Mouse (Mus musculus) embryonic stem cell, embryonic (primary cell): Measurements from ENCODE around the gene Sipa1.

ENCODE experiments used
- CTCF ChIA-PET, 4 experiments: fragments of 300-600 bp in 2 of 4; fragments of 350-600 bp in 2 of 4; sonication (Branson Sonifier 250); formaldehyde crosslinking; loops; one replicate each; lab custom pipeline; 2022; ENCODE audit warnings: inconsistent platforms in 2 of 4; lab: Charles Lee
- POLR2A ChIA-PET, 4 experiments: fragments of 300-600 bp in 2 of 4; fragments of 350-600 bp in 2 of 4; sonication (Branson Sonifier 250); formaldehyde crosslinking; loops; one replicate each; lab custom pipeline; 2022; ENCODE audit warnings: antibody characterized with exemption in 4 of 4, inconsistent platforms in 1 of 4; lab: Charles Lee

The Sipa1 gene

GRCm38 (mm10) chr19:5662981-5663913 lies at the start of gene Sipa1:
Sipa1 (minus strand) TSS chr19:5663707.
- POLR2A ChIA-PET = interaction anchor here (0.7 to 9.6 kb wide), 50 partner anchors 8 to 591 kb away, joined by 3 to 99 read pairs (median 4); partner anchors contain the start of genes Ccdc85b (in 2 of the 4), Kat5 (in 2 of the 4), Map3k11 (in 2 of the 4) and Mus81 (in 2 of the 4)

GRCm38 (mm10) chr19:5713255-5713654 lies 49.7 kb upstream of the Sipa1 start:
- CTCF ChIA-PET = interaction anchor here (0.6 to 4.8 kb wide), 8 partner anchors 13 to 564 kb away, joined by 3 to 78 read pairs (median 6); partner anchors contain the start of genes Ehbp1l1 (in 1 of the 4), Fam89b (in 1 of the 4) and Scyl1 (in 1 of the 4)
- POLR2A ChIA-PET = interaction anchor here (0.5 to 2.6 kb wide), 21 partner anchors 8 to 405 kb away, joined by 3 to 19 read pairs (median 4); partner anchors contain the start of genes Ehbp1l1 (in 2 of the 4), Ap5b1 (in 1 of the 4), Map3k11 (in 1 of the 4) and Pcnx3 (in 1 of the 4)

More at GRCm38 (mm10) chr19:5662981-5663913, at the start of gene Sipa1:
- CTCF ChIA-PET = interaction anchor here (0.6 to 2.4 kb wide), 23 partner anchors 9 to 278 kb away, joined by 3 to 11 read pairs (median 3); partner anchors contain the start of genes Ap5b1 (in 2 of the 4), Fam89b (in 1 of the 4) and Mus81 (in 1 of the 4)

GRCm38 (mm10) chr19:5711907-5712460 lies 48.5 kb upstream of the Sipa1 start:
- CTCF ChIA-PET = interaction anchor here (0.6 to 4.8 kb wide), 16 partner anchors 14 to 192 kb away, joined by 3 to 78 read pairs (median 5); partner anchors contain the start of genes Ehbp1l1 (in 1 of the 4) and Fam89b (in 1 of the 4)
- POLR2A ChIA-PET = interaction anchor here in 2 of 4 experiments (1.2 to 2.7 kb wide), 6 partner anchors 13 to 75 kb away, joined by 3 to 19 read pairs (median 6); partner anchors contain the start of gene Ehbp1l1 (in 2 of the 2)

GRCm38 (mm10) chr19:5711218-5711617 lies 47.7 kb upstream of the Sipa1 start:
- ChIA-PET POLR2A (interaction anchor here in 3 of 4 experiments (0.6 to 2.7 kb wide), 26 partner anchors 9 to 221 kb away, joined by 3 to 17 read pairs (median 4); partner anchors contain the start of genes Ehbp1l1 (in 2 of the 3), Cfl1 (in 1 of the 3), Fam89b (in 1 of the 3) and Kat5 (in 1 of the 3)), CTCF (interaction anchor here (0.5 to 4.8 kb wide), 59 partner anchors 8 to 375 kb away, joined by 3 to 78 read pairs (median 4); partner anchors contain the start of genes Ehbp1l1 (in 2 of the 4), Fam89b (in 2 of the 4), Sipa1 (in 2 of the 4) and Kat5 (in 1 of the 4))

- ChIA-PET CTCF (interaction anchor here (0.5 to 4.8 kb wide), 53 partner anchors 9 to 375 kb away, joined by 3 to 78 read pairs (median 4); partner anchors contain the start of genes Ehbp1l1 (in 2 of the 4), Fam89b (in 2 of the 4), Sipa1 (in 2 of the 4) and Kat5 (in 1 of the 4)), POLR2A (interaction anchor here (0.6 to 2.7 kb wide), 29 partner anchors 8 to 221 kb away, joined by 3 to 17 read pairs (median 4); partner anchors contain the start of genes Ehbp1l1 (in 2 of the 4), Map3k11 (in 2 of the 4), Pcnx3 (in 2 of the 4) and Cfl1 (in 1 of the 4))
Observed at GRCm38 (mm10) chr19:5710581-5710980, 47.1 kb upstream of the Sipa1 start.

GRCm38 (mm10) chr19:5710068-5710467 lies 46.6 kb upstream of the Sipa1 start:
- ChIA-PET POLR2A (interaction anchor here (0.7 to 2.7 kb wide), 21 partner anchors 8 to 222 kb away, joined by 3 to 17 read pairs (median 3); partner anchors contain the start of genes Ehbp1l1 (in 2 of the 4), Fam89b (in 1 of the 4), Kat5 (in 1 of the 4) and Map3k11 (in 1 of the 4)), CTCF (interaction anchor here (0.6 to 4.8 kb wide), 22 partner anchors 10 to 253 kb away, joined by 3 to 78 read pairs (median 5); partner anchors contain the start of genes Ehbp1l1 (in 2 of the 4), Fam89b (in 1 of the 4), Map3k11 (in 1 of the 4) and Pcnx3 (in 1 of the 4))

- ChIA-PET CTCF (interaction anchor here in 3 of 4 experiments (0.6 to 1.6 kb wide), 8 partner anchors 11 to 82 kb away, joined by 3 to 4 read pairs (median 4); no protein-coding TSS in a partner anchor), POLR2A (interaction anchor here in 3 of 4 experiments (1.0 to 2.6 kb wide), 10 partner anchors 9 to 141 kb away, joined by 3 to 9 read pairs (median 4); partner anchors contain the start of genes Fam89b (in 2 of the 3), Map3k11 (in 2 of the 3) and Pcnx3 (in 2 of the 3))
Observed at GRCm38 (mm10) chr19:5704801-5705571, 41.5 kb upstream of the Sipa1 start.

GRCm38 (mm10) chr19:5704163-5704800 lies 40.8 kb upstream of the Sipa1 start, which contains the start of gene Kcnk7:
Kcnk7 (plus strand) TSS chr19:5704367.
- ChIA-PET POLR2A (interaction anchor here in 2 of 4 experiments (1.0 to 2.6 kb wide), 8 partner anchors 8 to 142 kb away, joined by 3 to 9 read pairs (median 4); partner anchors contain the start of genes Map3k11 (in 2 of the 2), Pcnx3 (in 2 of the 2) and Fam89b (in 1 of the 2)), CTCF (interaction anchor here in 3 of 4 experiments (0.7 to 1.6 kb wide), 7 partner anchors 11 to 83 kb away, joined by 3 to 4 read pairs (median 4); no protein-coding TSS in a partner anchor)

GRCm38 (mm10) chr19:5695849-5696462 lies 32.4 kb upstream of the Sipa1 start:
- POLR2A ChIA-PET = interaction anchor here in 3 of 4 experiments (0.6 to 2.3 kb wide), 22 partner anchors 9 to 239 kb away, joined by 3 to 9 read pairs (median 3); partner anchors contain the start of genes Cfl1 (in 1 of the 3), Fam89b (in 1 of the 3), Kcnk7 (in 1 of the 3) and Scyl1 (in 1 of the 3)

GRCm38 (mm10) chr19:5693801-5694200 lies 30.3 kb upstream of the Sipa1 start:
- CTCF ChIA-PET = no interaction called here
- POLR2A ChIA-PET = interaction anchor here in 1 of 4 experiments (0.6 kb wide), 1 partner anchor 29 kb away, joined by 3 read pairs; no protein-coding TSS in a partner anchor

More at GRCm38 (mm10) chr19:5695849-5696462, 32.4 kb upstream of the Sipa1 start:
- CTCF ChIA-PET = interaction anchor here in 2 of 4 experiments (0.5 to 1.1 kb wide), 6 partner anchors 16 to 166 kb away, joined by 3 to 7 read pairs (median 4); partner anchors contain the start of gene Ehbp1l1 (in 1 of the 2)

- ChIA-PET CTCF (no interaction called here), POLR2A (interaction anchor here in 2 of 4 experiments (0.6 to 1.2 kb wide), 6 partner anchors 11 to 419 kb away, joined by 3 to 4 read pairs (median 4); partner anchors contain the start of genes Efemp2 (in 1 of the 2) and Kcnk7 (in 1 of the 2))
Observed at GRCm38 (mm10) chr19:5692913-5693396, 29.4 kb upstream of the Sipa1 start.

GRCm38 (mm10) chr19:5692086-5692912 lies 28.8 kb upstream of the Sipa1 start:
- POLR2A ChIA-PET = interaction anchor here in 2 of 4 experiments (0.6 to 1.8 kb wide), 7 partner anchors 11 to 418 kb away, joined by 3 to 4 read pairs (median 4); partner anchors contain the start of genes Efemp2 (in 1 of the 2) and Kcnk7 (in 1 of the 2)
- CTCF ChIA-PET = interaction anchor here in 1 of 4 experiments (2.1 kb wide), 1 partner anchor 19 kb away, joined by 5 read pairs; no protein-coding TSS in a partner anchor

- ChIA-PET CTCF (interaction anchor here in 2 of 4 experiments (0.7 to 2.1 kb wide), 2 partner anchors 19 to 84 kb away, joined by 3 to 5 read pairs; no protein-coding TSS in a partner anchor), POLR2A (interaction anchor here in 2 of 4 experiments (0.8 to 3.2 kb wide), 7 partner anchors 8 to 181 kb away, joined by 3 to 13 read pairs (median 3); partner anchors contain the start of genes Sipa1 (in 1 of the 2) and Snx32 (in 1 of the 2))
Observed at GRCm38 (mm10) chr19:5691601-5692000, 28.1 kb upstream of the Sipa1 start.
